9 mouse cellular contexts compared by ENCODE assay signal in the genomic region with DNA sequence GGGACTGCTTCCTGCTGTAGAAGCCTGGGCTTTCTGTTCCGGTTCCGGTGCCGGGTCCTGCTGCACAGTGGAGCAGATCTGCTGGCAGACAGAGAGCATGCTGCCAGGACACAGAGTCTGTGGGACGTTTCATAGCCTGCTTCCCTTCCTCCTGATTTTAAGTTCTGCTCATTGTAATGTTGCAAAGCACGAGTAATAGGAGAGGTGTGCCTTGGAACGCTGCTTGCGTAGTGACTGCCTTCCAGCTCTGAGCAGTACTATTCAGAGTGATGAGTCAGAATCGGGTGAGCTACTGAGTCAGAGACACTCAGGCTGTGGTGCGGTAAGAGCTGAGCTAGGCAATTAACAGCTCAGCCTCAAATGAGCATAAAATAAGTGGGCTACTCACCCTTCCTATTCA. TPM values are rescaled to one million over a fixed set of nuclear protein-coding genes. Genes with fewer than 3 reads are reported as not detected.
A peak's percentile ranks its signal among the peaks of the same experiment; 100 is the strongest.
DNase-seq lines count a peak whose midpoint lies in the region; ATAC-seq and TF ChIP-seq lines count a peak whose summit lies in the region.
"Had no signal": no experiment of that assay in that cellular context is flagged by ENCODE, and none has a peak within 500 bp of the region (broad histone marks: within the 10 kb centered on the region; RNA-seq: fewer than 3 reads in every experiment).

No protein-coding gene starts in this region.

- peak; percentile 59 for ATAC-seq in lung, postnatal 0 days
- peak; percentile 71 for ATAC-seq in granulocyte monocyte progenitor cell, adult 5-6 weeks (replicated peaks; ENCODE audit: poor library complexity, severe bottlenecking)
- no peak for ATAC-seq in midbrain, embryonic 11.5 days (ENCODE audit: low FRiP score)
- ATAC-seq: forebrain, embryonic 14.5 days had no signal

- no peaks in the 10 kb centered on the region; the same call in 1 of the 2 replicates for H3K4me1 ChIP-seq in lung, postnatal 0 days (ENCODE audit: insufficient read depth, low read depth, low read length)
- H3K4me1 ChIP-seq in olfactory bulb, adult 2 months (ENCODE audit: control insufficient read depth, insufficient read depth, low read length), result peaks cover 23% of the 10 kb centered on the region
- H3K4me1 ChIP-seq in midbrain, embryonic 11.5 days (ENCODE audit: control insufficient read depth, insufficient read depth, low read length), result no peaks in the 10 kb centered on the region
- H3K4me1 ChIP-seq: hindbrain, embryonic 15.5 days had no signal

- DNase-seq in lung, postnatal 0 days (ENCODE audit: low spot score), result no peak
- no peak for DNase-seq in lung, postnatal 4 days
- peak; percentile 60 for DNase-seq in adipocyte (ENCODE audit: low spot score)
- DNase-seq in midbrain, embryonic 11.5 days (ENCODE audit: low spot score, missing footprints), result no peak
- DNase-seq in kidney, adult 11 months, result no peak

- no peaks in the 10 kb centered on the region for H3K9me3 ChIP-seq in lung, postnatal 0 days (ENCODE audit: low read length)
- H3K9me3 ChIP-seq in midbrain, embryonic 11.5 days (ENCODE audit: control insufficient read depth, low read length), result peaks cover 2% of the 10 kb centered on the region; the same call in 1 of the 2 replicates
- H3K9me3 ChIP-seq: hindbrain, embryonic 15.5 days had no signal

- H3K36me3 ChIP-seq in lung, postnatal 0 days (ENCODE audit: insufficient read depth, low read length), result no peaks in the 10 kb centered on the region
- no peaks in the 10 kb centered on the region for H3K36me3 ChIP-seq in midbrain, embryonic 11.5 days (ENCODE audit: control insufficient read depth, insufficient read depth, low read length)
- H3K36me3 ChIP-seq: hindbrain, embryonic 15.5 days had no signal

- H3K4me2 ChIP-seq in lung, postnatal 0 days (replicated peaks; ENCODE audit: low read depth, low read length), result no peak overlapping the region
- no peak overlapping the region for H3K4me2 ChIP-seq in midbrain, embryonic 11.5 days
- H3K4me2 ChIP-seq: hindbrain, embryonic 15.5 days had no signal

- H3K27me3 ChIP-seq in lung, postnatal 0 days (replicated peaks; ENCODE audit: insufficient read depth, low read length), result no peaks in the 10 kb centered on the region
- H3K27me3 ChIP-seq in midbrain, embryonic 11.5 days (ENCODE audit: control insufficient read depth, insufficient read depth, low read length), result no peaks in the 10 kb centered on the region
- H3K27me3 ChIP-seq: hindbrain, embryonic 15.5 days had no signal

- TF ChIP-seq EP300 in lung, postnatal 0 days (IDR thresholded peaks at IDR 0.05), result no peak

- no peak overlapping the region for H3K9ac ChIP-seq in lung, postnatal 0 days (replicated peaks; ENCODE audit: low read depth)
- no peak overlapping the region for H3K9ac ChIP-seq in midbrain, embryonic 11.5 days (ENCODE audit: low read length)
- H3K9ac ChIP-seq: hindbrain, embryonic 15.5 days had no signal

- no peak overlapping the region for H3K4me3 ChIP-seq in lung, postnatal 0 days (ENCODE audit: low read depth, low read length)
- no peak overlapping the region for H3K4me3 ChIP-seq in olfactory bulb, adult 2 months (ENCODE audit: insufficient read depth, low read depth, low read length)
- H3K4me3 ChIP-seq in midbrain, embryonic 11.5 days (ENCODE audit: low read depth, low read length), result no peak overlapping the region
- H3K4me3 ChIP-seq: hindbrain, embryonic 15.5 days had no signal

- 68% methylated on average over 9 of the region's 9 CpGs for WGBS in lung, postnatal 0 days
- WGBS in olfactory bulb, adult 2 months, result 31% methylated on average over 9 of the region's 9 CpGs
- 92% methylated on average over 9 of the region's 9 CpGs for WGBS in midbrain, embryonic 11.5 days

- no peak overlapping the region for H3K27ac ChIP-seq in lung, postnatal 0 days (ENCODE audit: low read length)
- peak overlapping the region; percentile 34 for H3K27ac ChIP-seq in olfactory bulb, adult 2 months (ENCODE audit: insufficient read depth, low read depth, low read length)
- no peak overlapping the region for H3K27ac ChIP-seq in midbrain, embryonic 11.5 days (ENCODE audit: low read depth, low read length)
- H3K27ac ChIP-seq: hindbrain, embryonic 15.5 days had no signal

- no peak for TF ChIP-seq CTCF in lung, postnatal 0 days (IDR thresholded peaks at IDR 0.05)
- TF ChIP-seq CTCF in olfactory bulb, adult 2 months (IDR thresholded peaks at IDR 0.05; ENCODE audit: insufficient read depth, low read depth, low read length), result no peak

- TF ChIP-seq POLR2A in olfactory bulb, adult 2 months (IDR thresholded peaks at IDR 0.05; ENCODE audit: insufficient read depth, low read depth, low read length), result no peak

RNA-seq across cellular contexts. Expression of a gene that starts 26.9 kb away (rescaled TPM):
- 52.2 and 55.6 TPM in 2 replicates for polyA plus RNA-seq in lung, postnatal 0 days (2015; fragmentation: Nextera tagmentation; extraction: Ambion mirVana)
- 9.9 and 14.0 TPM in 2 replicates for total RNA-seq in granulocyte monocyte progenitor cell, adult 5-6 weeks (2014; fragmentation: Nextera tagmentation)
- 16.8 and 17.7 TPM in 2 replicates for total RNA-seq in granulocyte monocyte progenitor cell, adult 5-6 weeks (2017)
- polyA plus RNA-seq in olfactory bulb, adult 2 months (2012; ENCODE audit: insufficient read depth, insufficient read length, low replicate concordance, missing spikeins), result not detected in 2 replicates
- 4.1 and 4.4 TPM in 2 replicates for polyA plus RNA-seq in midbrain, embryonic 11.5 days (2014; fragmentation: Nextera tagmentation; extraction: Ambion mirVana)

RNA-seq across cellular contexts. Expression of a gene that starts 56.0 kb away (rescaled TPM):
- 4.6 and 6.7 TPM in 2 replicates for polyA plus RNA-seq in lung, postnatal 0 days (2015; fragmentation: Nextera tagmentation; extraction: Ambion mirVana)
- total RNA-seq in granulocyte monocyte progenitor cell, adult 5-6 weeks (2014; fragmentation: Nextera tagmentation), result 27.7 and 82.9 TPM in 2 replicates
- total RNA-seq in granulocyte monocyte progenitor cell, adult 5-6 weeks (2017), result 61.2 and 75.8 TPM in 2 replicates
- polyA plus RNA-seq in olfactory bulb, adult 2 months (2012; ENCODE audit: insufficient read depth, insufficient read length, low replicate concordance, missing spikeins), result not detected in 2 replicates
- polyA plus RNA-seq in midbrain, embryonic 11.5 days (2014; fragmentation: Nextera tagmentation; extraction: Ambion mirVana), result 113 and 121 TPM in 2 replicates
